Mouse (Mus musculus): ENCODE results near the gene Pacsin3. TPM values are rescaled to one million over a fixed set of nuclear protein-coding genes. Genes with fewer than 3 reads are reported as not detected.

The Pacsin3 gene
- polyA plus RNA-seq, 1 experiment from 2014 or later: 19.9 TPM

- Histone ChIP-seq H3K4me1 (ENCODE audit: control insufficient read depth, low read depth, low read length) (no peaks in the 10 kb centered on the region), H3K4me2 (ENCODE audit: low read depth, low read length) (no peak overlapping the region), H3K9me3 (replicated peaks; ENCODE audit: control insufficient read depth, low read length) (no peaks in the 10 kb centered on the region), H3K4me3 (ENCODE audit: low read depth, low read length) (no peak overlapping the region), H3K9ac (ENCODE audit: low read depth, low read length) (no peak overlapping the region), H3K36me3 (ENCODE audit: control insufficient read depth, insufficient read depth) (no peaks in the 10 kb centered on the region), H3K27me3 (ENCODE audit: control insufficient read depth, insufficient read depth, low read depth, low read length) (no peaks in the 10 kb centered on the region), H3K27ac (ENCODE audit: low read length) (no peak overlapping the region)
- ATAC-seq (ENCODE audit: low read depth): no peak
- 76% methylated on average over 9 of the region's 9 CpGs for WGBS (ENCODE audit: insufficient replicate concordance)
These were observed 50.2 kb downstream of the Pacsin3 start for GRCm38 (mm10) chr2:91305926-91306325.

DNA sequence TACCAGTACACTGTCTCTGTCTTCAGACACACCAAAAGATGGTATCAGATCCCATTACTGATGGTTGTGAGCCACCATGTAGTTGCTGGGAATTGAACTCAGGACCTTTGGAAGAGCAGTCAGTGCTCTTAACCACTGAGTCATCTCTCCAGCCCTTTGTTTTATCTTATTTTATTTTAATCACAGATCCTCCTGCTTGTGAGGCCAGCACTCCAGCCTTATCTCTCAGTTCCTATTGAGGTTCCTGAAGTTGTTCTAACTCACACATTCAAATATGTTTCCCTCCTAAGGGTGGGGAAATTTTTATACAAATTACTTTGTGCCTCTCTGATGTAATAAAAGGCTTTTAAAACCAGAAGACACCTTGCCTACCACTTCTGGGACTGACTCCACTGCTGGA lies 50.8 kb downstream of the Pacsin3 start:
- ATAC-seq (ENCODE audit: low read depth): no peak
- no peak overlapping the region for H3K9ac ChIP-seq (ENCODE audit: low read depth, low read length)
- no peaks in the 10 kb centered on the region for H3K36me3 ChIP-seq (ENCODE audit: control insufficient read depth, insufficient read depth)
- H3K27me3 ChIP-seq (ENCODE audit: control insufficient read depth, insufficient read depth, low read depth, low read length): no peaks in the 10 kb centered on the region
- H3K9me3 ChIP-seq (replicated peaks; ENCODE audit: control insufficient read depth, low read length): no peaks in the 10 kb centered on the region
- H3K4me2 ChIP-seq (ENCODE audit: low read depth, low read length): no peak overlapping the region
- no peaks in the 10 kb centered on the region for H3K4me1 ChIP-seq (ENCODE audit: control insufficient read depth, low read depth, low read length)
- H3K4me3 ChIP-seq (ENCODE audit: low read depth, low read length): no peak overlapping the region
- no peak overlapping the region for H3K27ac ChIP-seq (ENCODE audit: low read length)

GRCm38 (mm10) chr2:91308680-91309079 lies 52.9 kb downstream of the Pacsin3 start:
- Histone ChIP-seq H3K36me3 (ENCODE audit: control insufficient read depth, insufficient read depth) (no peaks in the 10 kb centered on the region), H3K9ac (ENCODE audit: low read depth, low read length) (no peak overlapping the region), H3K4me3 (ENCODE audit: low read depth, low read length) (no peak overlapping the region), H3K27me3 (ENCODE audit: control insufficient read depth, insufficient read depth, low read depth, low read length) (no peaks in the 10 kb centered on the region), H3K9me3 (replicated peaks; ENCODE audit: control insufficient read depth, low read length) (no peaks in the 10 kb centered on the region), H3K4me1 (ENCODE audit: control insufficient read depth, low read depth, low read length) (no peaks in the 10 kb centered on the region), H3K4me2 (ENCODE audit: low read depth, low read length) (no peak overlapping the region), H3K27ac (ENCODE audit: low read length) (no peak overlapping the region)
- 41% methylated on average over 5 of the region's 5 CpGs for WGBS (ENCODE audit: insufficient replicate concordance)
- ATAC-seq (ENCODE audit: low read depth): no peak

GRCm38 (mm10) chr2:91309546-91309945 lies 53.8 kb downstream of the Pacsin3 start:
- no peak for ATAC-seq (ENCODE audit: low read depth)
- no peaks in the 10 kb centered on the region for H3K4me1 ChIP-seq (ENCODE audit: control insufficient read depth, low read depth, low read length)
- no peaks in the 10 kb centered on the region for H3K27me3 ChIP-seq (ENCODE audit: control insufficient read depth, insufficient read depth, low read depth, low read length)
- no peak overlapping the region for H3K27ac ChIP-seq (ENCODE audit: low read length)
- H3K9me3 ChIP-seq (replicated peaks; ENCODE audit: control insufficient read depth, low read length): no peaks in the 10 kb centered on the region
- WGBS (ENCODE audit: insufficient replicate concordance): 65% methylated on average over 3 of the region's 3 CpGs
- no peak overlapping the region for H3K9ac ChIP-seq (ENCODE audit: low read depth, low read length)
- no peak overlapping the region for H3K4me2 ChIP-seq (ENCODE audit: low read depth, low read length)
- H3K36me3 ChIP-seq (ENCODE audit: control insufficient read depth, insufficient read depth): no peaks in the 10 kb centered on the region
- H3K4me3 ChIP-seq (ENCODE audit: low read depth, low read length): no peak overlapping the region

DNA sequence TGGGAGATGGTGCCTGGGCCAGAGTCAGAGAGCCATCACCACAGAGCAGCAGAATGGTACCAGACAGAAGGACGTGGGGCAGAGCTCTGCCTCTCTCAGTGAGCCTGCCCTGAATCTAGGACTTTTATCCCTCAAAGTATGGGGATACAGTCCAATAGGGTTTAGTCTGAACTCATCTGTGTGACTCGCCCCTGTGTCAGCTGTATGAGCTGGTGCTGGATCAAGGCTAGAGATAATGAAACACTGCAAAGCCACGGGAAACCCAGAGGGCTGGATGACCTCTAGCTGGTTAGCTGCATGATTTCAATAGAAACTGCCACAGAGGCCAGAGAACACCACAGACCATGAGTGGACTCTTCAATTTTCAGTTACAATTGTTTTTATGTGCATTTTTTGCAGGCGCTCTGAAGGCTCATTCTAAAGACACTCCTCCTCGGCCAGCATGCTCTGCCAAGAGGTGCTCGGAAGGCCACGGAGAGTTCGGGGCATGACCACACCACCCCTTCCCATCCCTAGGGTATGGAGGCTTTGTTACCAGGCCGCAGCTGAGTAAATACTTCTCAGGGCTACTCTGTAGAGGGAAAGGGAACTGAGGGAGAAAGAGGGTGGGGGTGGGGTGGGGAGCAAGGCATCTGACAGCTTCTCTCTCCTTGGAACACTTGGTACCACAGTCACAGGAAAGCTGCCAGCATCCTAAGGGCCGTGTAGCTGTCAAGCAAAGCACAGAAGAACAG lies 57.0 kb downstream of the Pacsin3 start:
- whole genome bisulfite sequencing (ENCODE audit: insufficient replicate concordance): 49% methylated on average over 10 of the region's 10 CpGs
- no peak for ATAC-seq (ENCODE audit: low read depth)
- Histone ChIP-seq H3K27me3 (ENCODE audit: control insufficient read depth, insufficient read depth, low read depth, low read length) (no peaks in the 10 kb centered on the region), H3K9me3 (replicated peaks; ENCODE audit: control insufficient read depth, low read length) (no peaks in the 10 kb centered on the region), H3K36me3 (ENCODE audit: control insufficient read depth, insufficient read depth) (no peaks in the 10 kb centered on the region), H3K9ac (ENCODE audit: low read depth, low read length) (no peak overlapping the region), H3K4me2 (ENCODE audit: low read depth, low read length) (no peak overlapping the region), H3K4me1 (ENCODE audit: control insufficient read depth, low read depth, low read length) (no peaks in the 10 kb centered on the region), H3K4me3 (ENCODE audit: low read depth, low read length) (no peak overlapping the region), H3K27ac (ENCODE audit: low read length) (no peak overlapping the region)

GRCm38 (mm10) chr2:91314184-91314583 lies 58.4 kb downstream of the Pacsin3 start:
- Histone ChIP-seq H3K4me3 (ENCODE audit: low read depth, low read length) (no peak overlapping the region), H3K27ac (ENCODE audit: low read length) (no peak overlapping the region), H3K27me3 (ENCODE audit: control insufficient read depth, insufficient read depth, low read depth, low read length) (no peaks in the 10 kb centered on the region), H3K9me3 (replicated peaks; ENCODE audit: control insufficient read depth, low read length) (no peaks in the 10 kb centered on the region), H3K4me2 (ENCODE audit: low read depth, low read length) (no peak overlapping the region), H3K9ac (ENCODE audit: low read depth, low read length) (no peak overlapping the region), H3K36me3 (ENCODE audit: control insufficient read depth, insufficient read depth) (no peaks in the 10 kb centered on the region), H3K4me1 (ENCODE audit: control insufficient read depth, low read depth, low read length) (no peaks in the 10 kb centered on the region)
- 67% methylated on average over 7 of the region's 7 CpGs for WGBS (ENCODE audit: insufficient replicate concordance)
- ATAC-seq (ENCODE audit: low read depth): no peak

Other genes starting within 250 kb of the Pacsin3 start
- gene Rapsn, start 220.3 kb upstream of the Pacsin3 start, polyA plus RNA-seq (2015; fragmentation: Nextera tagmentation; extraction: Ambion mirVana): 0.99 and 1.0 TPM in 2 replicates
- 130 and 133 TPM in 2 replicates for gene Psmc3, start 201.9 kb upstream of the Pacsin3 start, polyA plus RNA-seq (2015; fragmentation: Nextera tagmentation; extraction: Ambion mirVana)
- 10.4 and 12.2 TPM in 2 replicates for gene Slc39a13, start 185.5 kb upstream of the Pacsin3 start, polyA plus RNA-seq (2015; fragmentation: Nextera tagmentation; extraction: Ambion mirVana)
- 16.6 and 18.2 TPM in 2 replicates for gene Spi1, start 173.6 kb upstream of the Pacsin3 start, polyA plus RNA-seq (2015; fragmentation: Nextera tagmentation; extraction: Ambion mirVana)
- gene Mybpc3, start 137.8 kb upstream of the Pacsin3 start, polyA plus RNA-seq (2015; fragmentation: Nextera tagmentation; extraction: Ambion mirVana): 0.07 and 0.08 TPM in 2 replicates
- gene Madd, start 72.1 kb upstream of the Pacsin3 start, polyA plus RNA-seq (2015; fragmentation: Nextera tagmentation; extraction: Ambion mirVana): 5.3 and 5.4 TPM in 2 replicates
- gene Nr1h3, start 53.1 kb upstream of the Pacsin3 start, polyA plus RNA-seq (2015; fragmentation: Nextera tagmentation; extraction: Ambion mirVana): 18.8 and 20.8 TPM in 2 replicates
- 10.6 and 11.3 TPM in 2 replicates for gene Acp2, start 53.1 kb upstream of the Pacsin3 start, polyA plus RNA-seq (2015; fragmentation: Nextera tagmentation; extraction: Ambion mirVana)
- 5.9 and 6.2 TPM in 2 replicates for gene Ddb2, start 19.0 kb upstream of the Pacsin3 start, polyA plus RNA-seq (2015; fragmentation: Nextera tagmentation; extraction: Ambion mirVana)
- 64.8 and 65.8 TPM in 2 replicates for gene Arfgap2, start 9.0 kb downstream of the Pacsin3 start, polyA plus RNA-seq (2015; fragmentation: Nextera tagmentation; extraction: Ambion mirVana)
- gene 1110051M20Rik, start 188.8 kb downstream of the Pacsin3 start, polyA plus RNA-seq (2015; fragmentation: Nextera tagmentation; extraction: Ambion mirVana): 6.0 and 6.7 TPM in 2 replicates
- 1.4 and 1.7 TPM in 2 replicates for gene Lrp4, start 201.6 kb downstream of the Pacsin3 start, polyA plus RNA-seq (2015; fragmentation: Nextera tagmentation; extraction: Ambion mirVana)